Mouse (Mus musculus) heart, adult 2 months (tissue): ENCODE measurements around the gene Tex2. TPM values are rescaled to one million over a fixed set of nuclear protein-coding genes. Genes with fewer than 3 reads are reported as not detected.
"Not testable (repeated sequence)": the region's sequence is repeated elsewhere in the genome, so short reads cannot be mapped to it uniquely, and the experiment has no call there.

ENCODE experiments used
- DNase-seq, 2 experiments: peaks; one replicate each; pipeline ENCODE4 v3.0.0; 2021
- H3K27ac ChIP-seq: fragments of 200-600 bp; 2 replicates; pipeline ENCODE4 v1.8.1; 2022
- H3K27me3 ChIP-seq: fragments of 200-500 bp; 2 replicates; pipeline ENCODE4 v1.6.1; 2012; ENCODE audit warnings: mild to moderate bottlenecking, low read length, inconsistent platforms, mixed read lengths; ENCODE audit not compliant: control insufficient read depth, insufficient read depth
- H3K36me3 ChIP-seq: fragments of 200-500 bp; 2 replicates; pipeline ENCODE4 v1.6.1; 2012; ENCODE audit warnings: low read length, inconsistent platforms; ENCODE audit not compliant: control insufficient read depth, insufficient read depth
- H3K4me1 ChIP-seq: fragments of 200-500 bp; 2 replicates; pipeline ENCODE4 v1.6.1; 2011; ENCODE audit warnings: low read length; ENCODE audit not compliant: control insufficient read depth, insufficient read depth
- H3K4me3 ChIP-seq: fragments of 200-600 bp; 2 replicates; pipeline ENCODE4 v1.8.1; 2022
- H3K79me2 ChIP-seq: fragments of 200-500 bp; replicated peaks from 2 replicates; pipeline ENCODE4 v1.6.1; 2012; ENCODE audit warnings: mild to moderate bottlenecking, inconsistent platforms, low read length, moderate library complexity, mixed read lengths; ENCODE audit not compliant: control insufficient read depth, insufficient read depth
- H3K9ac ChIP-seq: fragments of 200-500 bp; 2 replicates; pipeline ENCODE4 v1.6.1; 2012; ENCODE audit warnings: low read depth, mild to moderate bottlenecking, control low read depth, inconsistent platforms, low read length, mixed read lengths
- CTCF ChIP-seq: fragments of 200-600 bp; IDR thresholded peaks from 2 replicates; pipeline ENCODE4 v1.8.1; 2022; ENCODE audit warnings: antibody characterized with exemption, mild to moderate bottlenecking, moderate library complexity
- EP300 ChIP-seq: fragments of 200-500 bp; IDR thresholded peaks from 2 replicates; pipeline ENCODE4 v1.6.1; 2011; ENCODE audit warnings: low read depth, low read length, control low read depth; ENCODE audit not compliant: insufficient read depth
- POLR2A ChIP-seq: fragments of 200-500 bp; IDR thresholded peaks from 2 replicates; pipeline ENCODE4 v1.6.1; 2011; ENCODE audit warnings: mild to moderate bottlenecking, low read depth, low read length, control low read depth; ENCODE audit not compliant: insufficient read depth
- WGBS: fragments of 180-500 bp; shearing (Covaris S2); methylation state at CpG from one replicate; pipeline ENCODE4 v1.1.7; 2018; 5-methylcytosine and 5-hydroxymethylcytosine counted together
- intact Hi-C: fragments of 180-260 bp; cut with DNase I; formaldehyde crosslinking; loops from one replicate; pipeline ENCODE4 v1.15.1; 2025
- polyA plus RNA-seq: library from polyadenylated mRNA; depleted of rRNA; stranded (reverse); fragments of >200 nt; gene quantifications from 2 replicates; pipeline ENCODE4 v1.2.3, GENCODE M21; 2012
- total RNA-seq, 2 experiments: library from RNA; stranded (reverse); gene quantifications; 2 replicates each; pipeline ENCODE4 v1.2.3; 2021

Tex2 gene
- total and polyA plus RNA-seq, 3 experiments, result 17.2 to 46.8 (median 42.5) TPM

DNA sequence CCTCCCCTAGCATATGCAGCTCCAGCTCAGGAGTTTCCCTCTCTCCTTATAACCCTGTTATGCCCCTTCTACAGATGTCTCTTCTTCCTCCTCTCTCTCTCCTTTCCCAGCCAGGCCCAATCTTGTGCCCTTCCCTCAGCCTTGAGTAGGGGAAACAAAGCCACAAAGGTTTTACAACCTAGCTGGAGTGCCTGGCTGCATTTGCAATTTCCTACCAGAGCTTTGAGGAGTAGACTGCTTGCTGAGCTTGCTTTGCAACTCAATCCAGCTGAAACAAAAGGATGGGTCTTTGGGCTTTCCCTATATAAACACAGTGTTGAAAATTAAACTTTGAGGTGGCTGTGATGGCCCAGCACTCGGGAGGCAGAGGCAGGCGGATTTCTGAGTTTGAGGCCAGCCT lies 20.2 kb upstream of the Tex2 start:
- H3K36me3 ChIP-seq, result no peaks in the 10 kb centered on the region
- H3K9ac ChIP-seq, result no peak overlapping the region
- H3K4me1 ChIP-seq, result no peaks in the 10 kb centered on the region
- 92% methylated on average over 2 of the region's 2 CpGs for WGBS
- H3K27me3 ChIP-seq, result no peaks in the 10 kb centered on the region
- TF ChIP-seq CTCF (no peak), POLR2A (no peak), EP300 (no peak)
- no peak for DNase-seq
- H3K27ac ChIP-seq, result no peak overlapping the region
- no peak overlapping the region for H3K4me3 ChIP-seq
- intact Hi-C loops, result no loop called here
- no peaks in the 10 kb centered on the region for H3K79me2 ChIP-seq

- Histone ChIP-seq H3K4me1 (no peaks in the 10 kb centered on the region), H3K9ac (no peak overlapping the region), H3K36me3 (no peaks in the 10 kb centered on the region), H3K27ac (no peak overlapping the region), H3K4me3 (no peak overlapping the region), H3K27me3 (no peaks in the 10 kb centered on the region), H3K79me2 (no peaks in the 10 kb centered on the region)
- intact Hi-C loops, result loop anchor here (1.0 kb wide), 2 partner anchors 114 to 208 kb away; no protein-coding TSS in a partner anchor
- TF ChIP-seq POLR2A (no peak), EP300 (peak; percentile 82; the same call in 1 of the 2 replicates), CTCF (peak; percentile 93)
- 18% methylated on average over 6 of the region's 6 CpGs for WGBS
- DNase-seq, result peak; percentile 60 to 74
Measured at GRCm38 (mm10) chr11:106627692-106628091, 14.5 kb upstream of the Tex2 start.

- no peaks in the 10 kb centered on the region for H3K36me3 ChIP-seq
- TF ChIP-seq CTCF (no peak), POLR2A (no peak), EP300 (no peak)
- 59% methylated on average over 3 of the region's 3 CpGs for WGBS
- H3K4me1 ChIP-seq, result no peaks in the 10 kb centered on the region; the same call in 1 of the 2 replicates
- H3K79me2 ChIP-seq, result no peaks in the 10 kb centered on the region
- no peak overlapping the region for H3K9ac ChIP-seq
- no peaks in the 10 kb centered on the region for H3K27me3 ChIP-seq
- H3K27ac ChIP-seq, result no peak overlapping the region
- intact Hi-C loops, result no loop called here
- no peak for DNase-seq
- H3K4me3 ChIP-seq, result no peak overlapping the region
Measured at GRCm38 (mm10) chr11:106625577-106625976, 12.4 kb upstream of the Tex2 start.

DNA sequence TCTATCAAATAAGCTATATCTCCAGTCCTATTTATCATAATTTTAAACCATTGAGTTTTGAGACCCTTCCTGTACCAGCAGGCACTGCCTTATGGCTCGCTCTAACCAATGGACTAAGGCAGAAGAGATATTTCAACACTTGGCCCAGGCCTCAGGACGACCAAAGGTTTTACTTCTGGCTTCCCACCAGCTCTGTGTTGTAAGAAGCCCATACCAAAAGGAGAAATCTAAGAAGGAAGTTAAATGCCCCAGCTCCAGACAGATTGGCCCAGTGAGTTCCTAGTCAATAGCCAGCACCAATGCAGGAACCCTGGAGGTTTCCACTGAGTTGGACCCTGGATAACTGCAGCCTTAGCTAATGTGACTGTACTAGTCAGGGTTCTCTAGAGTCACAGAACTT lies 10.4 kb upstream of the Tex2 start:
- no peak overlapping the region for H3K9ac ChIP-seq
- intact Hi-C loops, result no loop called here
- TF ChIP-seq CTCF, result no peak
- TF ChIP-seq POLR2A, result no peak
- TF ChIP-seq EP300, result no peak
- H3K4me3 ChIP-seq, result no peak overlapping the region
- H3K36me3 ChIP-seq, result no peaks in the 10 kb centered on the region
- no peaks in the 10 kb centered on the region; the same call in 1 of the 2 replicates for H3K4me1 ChIP-seq
- DNase-seq, result no peak
- no peaks in the 10 kb centered on the region for H3K79me2 ChIP-seq
- 83% methylated on average over 2 of the region's 2 CpGs for WGBS
- H3K27ac ChIP-seq, result no peak overlapping the region
- no peaks in the 10 kb centered on the region for H3K27me3 ChIP-seq

DNA sequence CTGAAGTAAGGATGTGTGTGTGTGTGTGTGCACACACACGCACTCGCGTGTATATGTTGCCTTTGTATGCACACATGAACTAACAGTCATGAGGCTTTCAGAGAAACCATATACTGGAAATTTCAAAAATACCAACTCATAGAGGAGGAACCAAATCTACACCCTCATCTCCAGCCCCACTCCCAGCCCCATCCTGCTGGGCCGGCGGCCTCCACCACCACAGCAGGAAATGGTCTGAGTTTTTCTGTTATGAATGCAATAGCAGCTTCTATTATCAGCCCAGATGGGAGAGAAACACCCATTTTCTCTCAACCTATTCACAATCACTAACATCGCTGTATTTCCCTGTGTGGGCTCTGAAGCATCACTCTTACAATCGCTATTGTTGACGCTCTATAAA lies 8.8 kb upstream of the Tex2 start:
- Histone ChIP-seq H3K9ac (no peak overlapping the region), H3K27me3 (no peaks in the 10 kb centered on the region), H3K79me2 (no peaks in the 10 kb centered on the region), H3K4me1 (no peaks in the 10 kb centered on the region; the same call in 1 of the 2 replicates), H3K36me3 (no peaks in the 10 kb centered on the region), H3K4me3 (no peak overlapping the region), H3K27ac (no peak overlapping the region)
- intact Hi-C loops, result no loop called here
- DNase-seq, result no peak
- WGBS, result 52% methylated on average over 8 of the region's 8 CpGs
- TF ChIP-seq CTCF (no peak), POLR2A (no peak), EP300 (no peak)

DNA sequence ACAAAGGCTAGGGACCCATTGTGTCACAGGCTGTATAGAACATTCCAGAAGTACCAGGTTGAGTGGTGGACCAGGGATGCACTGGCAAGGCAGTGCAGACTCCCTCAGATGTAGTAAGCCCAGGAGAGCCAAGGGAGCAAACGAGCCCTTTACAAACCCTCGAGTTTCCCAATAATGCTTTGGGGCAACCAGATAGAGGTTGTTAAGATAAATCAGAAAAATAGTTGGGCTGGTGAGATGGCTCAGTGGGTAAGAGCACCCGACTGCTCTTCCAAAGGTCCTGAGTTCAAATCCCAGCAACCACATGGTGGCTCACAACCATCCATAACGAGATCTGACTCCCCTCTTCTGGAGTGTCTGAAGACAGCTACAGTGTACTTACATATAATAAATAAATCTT lies 5.5 kb upstream of the Tex2 start:
- 92% methylated on average over 4 of the region's 4 CpGs for WGBS
- H3K27ac ChIP-seq, H3K9ac ChIP-seq, H3K79me2 ChIP-seq, H3K27me3 ChIP-seq, H3K4me1 ChIP-seq, intact Hi-C loops, H3K4me3 ChIP-seq, DNase-seq, H3K36me3 ChIP-seq: not testable (repeated sequence)
